Mouse (Mus musculus): Measurements from ENCODE around the gene Fam228b. TPM values are rescaled to one million over a fixed set of nuclear protein-coding genes. Genes with fewer than 3 reads are reported as not detected.
"Not testable (repeated sequence)": the region's sequence is repeated elsewhere in the genome, so short reads cannot be mapped to it uniquely, and the experiment has no call there.

Fam228b gene
- 10 to 100 TPM; 11.1 to 14.9 TPM for total RNA-seq (2021)

- intact Hi-C loops (cut with DNase I): no loop called here
- peak; percentile 95 to 97 for DNase-seq (ENCODE audit: extremely low spot score in 1 of 2, low spot score in 2 of 2)
Measured at GRCm38 (mm10) chr12:4768492-4769332, at the start of gene Fam228b, which contains the start of gene Pfn4. TSS of gene Fam228b (minus strand) at chr12:4769267. TSS of gene Pfn4 (plus strand) at chr12:4769022.

GRCm38 (mm10) chr12:4817361-4818101, 48.5 kb upstream of the Fam228b start, which contains the start of gene Sf3b6:
TSS of gene Sf3b6 (plus strand) at chr12:4817544.
- DNase-seq (ENCODE audit: extremely low spot score in 1 of 2, low spot score in 2 of 2): peak; percentile 97 to 99
- intact Hi-C loops (cut with DNase I): no loop called here

- DNase-seq (ENCODE audit: extremely low spot score in 1 of 2, low spot score in 2 of 2): no peak
- intact Hi-C loops (cut with DNase I): no loop called here
Measured at GRCm38 (mm10) chr12:4816680-4817360, 47.8 kb upstream of the Fam228b start.

- intact Hi-C loops (cut with DNase I): no loop called here
- DNase-seq (ENCODE audit: extremely low spot score in 1 of 2, low spot score in 2 of 2): no peak
Measured at GRCm38 (mm10) chr12:4813636-4814035, 44.6 kb upstream of the Fam228b start.

- intact Hi-C loops (cut with DNase I): no loop called here
- no peak for DNase-seq (ENCODE audit: extremely low spot score in 1 of 2, low spot score in 2 of 2)
Measured at GRCm38 (mm10) chr12:4811705-4812104, 42.6 kb upstream of the Fam228b start.

- intact Hi-C loops (cut with DNase I): no loop called here
Measured at GRCm38 (mm10) chr12:4811036-4811435, 42.0 kb upstream of the Fam228b start.

GRCm38 (mm10) chr12:4797471-4797870, 28.4 kb upstream of the Fam228b start:
- intact Hi-C loops (cut with DNase I): not testable (repeated sequence)

More at GRCm38 (mm10) chr12:4811036-4811435, 42.0 kb upstream of the Fam228b start:
- DNase-seq (ENCODE audit: extremely low spot score in 1 of 2, low spot score in 2 of 2): no peak

GRCm38 (mm10) chr12:4793718-4794117, 24.7 kb upstream of the Fam228b start:
- DNase-seq (ENCODE audit: extremely low spot score in 1 of 2, low spot score in 2 of 2): peak in 1 of 2 experiments; percentile 44
- intact Hi-C loops (cut with DNase I): no loop called here

More at GRCm38 (mm10) chr12:4797471-4797870, 28.4 kb upstream of the Fam228b start:
- DNase-seq (ENCODE audit: extremely low spot score in 1 of 2, low spot score in 2 of 2): not testable (repeated sequence)

- intact Hi-C loops (cut with DNase I); DNase-seq (ENCODE audit: extremely low spot score in 1 of 2, low spot score in 2 of 2): not testable (repeated sequence)
Measured at GRCm38 (mm10) chr12:4788128-4788527, 19.1 kb upstream of the Fam228b start.

- DNase-seq (ENCODE audit: extremely low spot score in 1 of 2, low spot score in 2 of 2): no peak
- intact Hi-C loops (cut with DNase I): no loop called here
Measured at GRCm38 (mm10) chr12:4784466-4784865, 15.4 kb upstream of the Fam228b start.

- intact Hi-C loops (cut with DNase I): no loop called here
- no peak for DNase-seq (ENCODE audit: extremely low spot score in 1 of 2, low spot score in 2 of 2)
Measured at GRCm38 (mm10) chr12:4783598-4783997, 14.5 kb upstream of the Fam228b start.

GRCm38 (mm10) chr12:4781725-4782404, 12.8 kb upstream of the Fam228b start:
- intact Hi-C loops (cut with DNase I); DNase-seq (ENCODE audit: extremely low spot score in 1 of 2, low spot score in 2 of 2): not testable (repeated sequence)

GRCm38 (mm10) chr12:4781270-4781669, 12.2 kb upstream of the Fam228b start:
- no peak for DNase-seq (ENCODE audit: extremely low spot score in 1 of 2, low spot score in 2 of 2)
- intact Hi-C loops (cut with DNase I): no loop called here

- DNase-seq (ENCODE audit: extremely low spot score in 1 of 2, low spot score in 2 of 2): no peak
- intact Hi-C loops (cut with DNase I): no loop called here
Measured at GRCm38 (mm10) chr12:4780245-4780644, 11.2 kb upstream of the Fam228b start.

GRCm38 (mm10) chr12:4777734-4778133, 8.7 kb upstream of the Fam228b start:
- intact Hi-C loops (cut with DNase I): no loop called here
- no peak for DNase-seq (ENCODE audit: extremely low spot score in 1 of 2, low spot score in 2 of 2)

- no peak for DNase-seq (ENCODE audit: extremely low spot score in 1 of 2, low spot score in 2 of 2)
- intact Hi-C loops (cut with DNase I): no loop called here
Measured at GRCm38 (mm10) chr12:4775588-4775949, 6.5 kb upstream of the Fam228b start.

GRCm38 (mm10) chr12:4774895-4775587, 6.0 kb upstream of the Fam228b start:
- intact Hi-C loops (cut with DNase I): no loop called here
- DNase-seq (ENCODE audit: extremely low spot score in 1 of 2, low spot score in 2 of 2): no peak

- DNase-seq (ENCODE audit: extremely low spot score in 1 of 2, low spot score in 2 of 2): no peak
- intact Hi-C loops (cut with DNase I): no loop called here
Measured at GRCm38 (mm10) chr12:4769333-4769723, 261 bp upstream of the Fam228b start.

Measured in left cerebral cortex, postnatal 10 days (tissue).